ENCODE assay signal across 14 mouse cellular contexts in the genomic region with DNA sequence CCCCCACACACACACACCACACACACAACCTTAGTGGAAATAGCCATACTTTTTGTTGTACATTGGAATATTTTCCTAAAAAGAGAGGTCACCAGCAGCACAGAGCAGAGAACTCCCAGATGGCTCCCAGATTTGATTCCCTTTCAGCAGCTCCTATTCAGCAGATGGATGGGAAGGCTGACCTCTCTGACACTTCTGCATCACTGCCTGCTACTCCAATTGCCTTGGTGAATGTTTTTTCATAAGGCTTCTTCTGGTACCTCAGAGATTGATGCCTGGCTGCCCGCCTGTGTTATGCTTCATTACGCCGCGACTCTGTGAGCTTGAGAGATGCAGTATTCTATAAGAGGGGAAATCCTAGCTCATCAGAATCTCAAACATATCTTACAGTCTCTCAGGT.
DNase-seq lines count a peak whose midpoint lies in the region; ATAC-seq and TF ChIP-seq lines count a peak whose summit lies in the region.
"Had no signal": no experiment of that assay in that cellular context is flagged by ENCODE, and none has a peak within 500 bp of the region (broad histone marks: within the 10 kb centered on the region; RNA-seq: fewer than 3 reads in every experiment).

No protein-coding gene starts in this region.

- H3K27ac ChIP-seq in forebrain, embryonic 13.5 days = no peak overlapping the region
- no peak overlapping the region for H3K27ac ChIP-seq in forebrain, embryonic 16.5 days (ENCODE audit: low read length)
- no peak overlapping the region for H3K27ac ChIP-seq in hindbrain, postnatal 0 days
- no peak overlapping the region for H3K27ac ChIP-seq in neural tube, embryonic 13.5 days (replicated peaks)
- H3K27ac ChIP-seq: liver, embryonic 15.5 days had no signal

- H3K4me3 ChIP-seq in forebrain, embryonic 13.5 days = no peak overlapping the region
- no peak overlapping the region for H3K4me3 ChIP-seq in forebrain, embryonic 16.5 days (replicated peaks; ENCODE audit: low read length)
- no peak overlapping the region for H3K4me3 ChIP-seq in hindbrain, postnatal 0 days (ENCODE audit: low read length)
- no peak overlapping the region for H3K4me3 ChIP-seq in neural tube, embryonic 13.5 days
- H3K4me3 ChIP-seq: liver, embryonic 15.5 days had no signal

- no peaks in the 10 kb centered on the region for H3K9me3 ChIP-seq in forebrain, embryonic 13.5 days (replicated peaks)
- no peaks in the 10 kb centered on the region for H3K9me3 ChIP-seq in forebrain, embryonic 16.5 days (ENCODE audit: control insufficient read depth, low read length)
- H3K9me3 ChIP-seq in hindbrain, postnatal 0 days (ENCODE audit: low read length) = no peaks in the 10 kb centered on the region
- H3K9me3 ChIP-seq in neural tube, embryonic 13.5 days = no peaks in the 10 kb centered on the region
- H3K9me3 ChIP-seq: liver, embryonic 15.5 days had no signal

- no peak for TF ChIP-seq CTCF in hindbrain, postnatal 0 days (IDR thresholded peaks at IDR 0.05; ENCODE audit: low read depth)

- H3K27me3 ChIP-seq in forebrain, embryonic 13.5 days = no peaks in the 10 kb centered on the region
- no peaks in the 10 kb centered on the region for H3K27me3 ChIP-seq in forebrain, embryonic 16.5 days (replicated peaks; ENCODE audit: control insufficient read depth, insufficient read depth, low read length)
- no peaks in the 10 kb centered on the region for H3K27me3 ChIP-seq in hindbrain, postnatal 0 days (ENCODE audit: insufficient read depth, low read length)
- no peaks in the 10 kb centered on the region for H3K27me3 ChIP-seq in neural tube, embryonic 13.5 days
- H3K27me3 ChIP-seq: liver, embryonic 15.5 days had no signal

- peak; percentile 45; the same call in 1 of the 2 replicates for ATAC-seq in forebrain, embryonic 13.5 days
- ATAC-seq in forebrain, embryonic 16.5 days = no peak
- ATAC-seq in hindbrain, postnatal 0 days = peak; percentile 76
- peak; percentile 59 for ATAC-seq in neural tube, embryonic 13.5 days (ENCODE audit: low read depth)

- H3K4me2 ChIP-seq in forebrain, embryonic 13.5 days = no peak overlapping the region
- H3K4me2 ChIP-seq in forebrain, embryonic 16.5 days (ENCODE audit: low read length) = no peak overlapping the region
- H3K4me2 ChIP-seq in hindbrain, postnatal 0 days (ENCODE audit: low read depth, low read length) = peak overlapping the region; percentile 5; the same call in 1 of the 2 replicates
- no peak overlapping the region for H3K4me2 ChIP-seq in neural tube, embryonic 13.5 days
- H3K4me2 ChIP-seq: liver, embryonic 15.5 days had no signal

- H3K36me3 ChIP-seq in forebrain, embryonic 13.5 days (ENCODE audit: poor library complexity, severe bottlenecking) = no peaks in the 10 kb centered on the region
- H3K36me3 ChIP-seq in forebrain, embryonic 16.5 days (ENCODE audit: control insufficient read depth, insufficient read depth) = no peaks in the 10 kb centered on the region
- no peaks in the 10 kb centered on the region for H3K36me3 ChIP-seq in hindbrain, postnatal 0 days (ENCODE audit: insufficient read depth, low read length)
- H3K36me3 ChIP-seq in neural tube, embryonic 13.5 days = no peaks in the 10 kb centered on the region
- H3K36me3 ChIP-seq: liver, embryonic 15.5 days had no signal

- DNase-seq in embryo, embryonic 9.5 days (ENCODE audit: extremely low spot score) = peak; percentile 53
- DNase-seq in hindbrain, postnatal 0 days (ENCODE audit: low spot score) = peak; percentile 64
- no peak for DNase-seq in frontal cortex, postnatal 25 days (ENCODE audit: low spot score in 2 of 2)
- DNase-seq in layer of hippocampus, postnatal 36 days = no peak
- DNase-seq in right cerebral cortex, adult 2 months (ENCODE audit: low spot score in 2 of 2) = no peak
- DNase-seq: gastrocnemius, postnatal 36 days; heart, postnatal 14 days; kidney, adult 8-10 months; right cerebral cortex, adult 18-20 months; thymus, postnatal 25 days had no signal

- no peaks in the 10 kb centered on the region for H3K4me1 ChIP-seq in forebrain, embryonic 13.5 days
- no peaks in the 10 kb centered on the region for H3K4me1 ChIP-seq in forebrain, embryonic 16.5 days (replicated peaks; ENCODE audit: control insufficient read depth, insufficient read depth, low read length)
- H3K4me1 ChIP-seq in hindbrain, postnatal 0 days (ENCODE audit: insufficient read depth, low read length) = peaks cover 11% of the 10 kb centered on the region; the same call in 1 of the 2 replicates
- H3K4me1 ChIP-seq in neural tube, embryonic 13.5 days (replicated peaks) = peaks cover 8% of the 10 kb centered on the region
- H3K4me1 ChIP-seq: liver, embryonic 15.5 days had no signal

- H3K9ac ChIP-seq in forebrain, embryonic 13.5 days = no peak overlapping the region
- no peak overlapping the region for H3K9ac ChIP-seq in forebrain, embryonic 16.5 days (replicated peaks; ENCODE audit: low read depth, low read length)
- no peak overlapping the region for H3K9ac ChIP-seq in hindbrain, postnatal 0 days (replicated peaks; ENCODE audit: low read length)
- no peak overlapping the region for H3K9ac ChIP-seq in neural tube, embryonic 13.5 days
- H3K9ac ChIP-seq: liver, embryonic 15.5 days had no signal

- WGBS in forebrain, embryonic 13.5 days = 63% methylated on average over 4 of the region's 4 CpGs
- WGBS in forebrain, embryonic 16.5 days = 49% methylated on average over 4 of the region's 4 CpGs
- 21% methylated on average over 4 of the region's 4 CpGs for WGBS in hindbrain, postnatal 0 days
- 15% methylated on average over 4 of the region's 4 CpGs for WGBS in neural tube, embryonic 13.5 days

Comparison
In these comparisons a context has a peak if more than half of its experiments do, and no peak if none do; other contexts are left out.
1. DNase-seq: peak in embryo, embryonic 9.5 days (single experiment) and hindbrain, postnatal 0 days (single experiment); none in frontal cortex, postnatal 25 days (0 of 2), layer of hippocampus, postnatal 36 days (0 of 2) and right cerebral cortex, adult 2 months (0 of 2).